Mouse (Mus musculus) stomach, embryonic 16.5 days (tissue): ENCODE data around the gene Atxn7l1. TPM values are rescaled to one million over a fixed set of nuclear protein-coding genes. Genes with fewer than 3 reads are reported as not detected.
A peak's percentile ranks its signal among the peaks of the same experiment; 100 is the strongest.

Experiments used
- ATAC-seq: fragments of 200-750 bp; cut with Nextera tagmentation; 2 replicates; pipeline ENCODE4 v1.8.0; 2017; ENCODE audit warnings: moderate number of reproducible peaks, moderate TSS enrichment; ENCODE audit not compliant: insufficient read depth, low FRiP score
- H3K27ac ChIP-seq: fragments of 300-500 bp; sonication (generic); 2 replicates; pipeline ENCODE4 v1.5.1; 2014; ENCODE audit warnings: low read length
- H3K27me3 ChIP-seq: fragments of 300-500 bp; sonication (generic); 2 replicates; pipeline ENCODE4 v1.6.1; 2014; ENCODE audit warnings: low read length, control low read depth, mixed read lengths; ENCODE audit not compliant: control insufficient read depth, insufficient read depth
- H3K36me3 ChIP-seq: fragments of 300-500 bp; sonication (generic); 2 replicates; pipeline ENCODE4 v1.6.1; 2014; ENCODE audit warnings: low read length; ENCODE audit not compliant: control insufficient read depth, insufficient read depth
- H3K4me1 ChIP-seq: fragments of 300-500 bp; sonication (generic); 2 replicates; pipeline ENCODE4 v1.6.1; 2014; ENCODE audit warnings: low read length, control low read depth, mixed read lengths; ENCODE audit not compliant: control insufficient read depth, insufficient read depth
- H3K4me2 ChIP-seq: fragments of 300-500 bp; sonication (generic); 2 replicates; pipeline ENCODE4 v1.6.1; 2014; ENCODE audit warnings: low read depth, low read length, mixed read lengths
- H3K4me3 ChIP-seq: fragments of 300-500 bp; sonication (generic); replicated peaks from 2 replicates; pipeline ENCODE4 v1.5.1; 2014; ENCODE audit warnings: mild to moderate bottlenecking, low read length
- H3K9ac ChIP-seq: fragments of 300-500 bp; sonication (generic); 2 replicates; pipeline ENCODE4 v1.6.1; 2014; ENCODE audit warnings: low read length
- H3K9me3 ChIP-seq: fragments of 300-500 bp; sonication (generic); replicated peaks from 2 replicates; pipeline ENCODE4 v1.6.1; 2016; ENCODE audit warnings: low read length, control low read depth; ENCODE audit not compliant: control insufficient read depth
- WGBS: fragments of 180-500 bp; shearing (Covaris S2); extraction: QIAGEN DNeasy Blood & Tissue Kit; methylation state at CpG from one replicate; pipeline ENCODE4 v1.1.7; 2014; 5-methylcytosine and 5-hydroxymethylcytosine counted together
- polyA plus RNA-seq: library from polyadenylated mRNA; unstranded; fragments of >200 nt; fragmentation: Nextera tagmentation; extraction: Ambion mirVana; gene quantifications from 2 replicates; pipeline ENCODE4 v1.2.1, GENCODE M21; 2015

Atxn7l1 gene
- polyA plus RNA-seq, 1 experiment from 2014 or later: 13.3 TPM

GRCm38 (mm10) chr12:33125594-33126227 is 21.8 kb upstream of the Atxn7l1 start:
- H3K27ac ChIP-seq: no peak overlapping the region
- H3K27me3 ChIP-seq: no peaks in the 10 kb centered on the region
- H3K4me2 ChIP-seq: no peak overlapping the region
- no peaks in the 10 kb centered on the region; the same call in 1 of the 2 replicates for H3K9me3 ChIP-seq
- peaks cover 3% of the 10 kb centered on the region; the same call in 1 of the 2 replicates for H3K4me1 ChIP-seq
- no peak overlapping the region for H3K9ac ChIP-seq
- H3K4me3 ChIP-seq: no peak overlapping the region
- H3K36me3 ChIP-seq: no peaks in the 10 kb centered on the region
- WGBS: 63% methylated on average over 9 of the region's 9 CpGs
- no peak for ATAC-seq

DNA sequence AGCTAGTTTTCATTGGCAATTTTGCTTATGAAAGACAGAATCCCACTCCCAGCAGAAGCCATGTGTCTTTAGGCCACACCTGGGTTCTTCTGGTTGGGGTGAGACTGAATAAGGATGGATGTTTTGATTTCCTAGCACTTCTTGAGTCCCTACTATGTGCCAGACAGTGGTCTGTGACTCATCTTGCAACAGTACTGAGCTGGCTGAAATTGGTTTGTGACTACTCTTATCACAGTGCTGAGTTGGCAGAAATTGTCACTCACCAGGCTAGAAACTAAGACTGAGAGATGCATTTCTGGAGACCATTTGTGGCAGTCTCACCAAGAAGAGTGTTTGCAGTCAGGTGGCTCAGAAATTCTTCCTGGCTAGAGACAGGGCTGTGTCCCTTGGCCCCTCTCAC is 21.2 kb upstream of the Atxn7l1 start:
- Histone ChIP-seq H3K4me2 (no peak overlapping the region), H3K27ac (no peak overlapping the region), H3K36me3 (no peaks in the 10 kb centered on the region), H3K9ac (no peak overlapping the region), H3K27me3 (no peaks in the 10 kb centered on the region), H3K4me1 (peaks cover 3% of the 10 kb centered on the region; the same call in 1 of the 2 replicates), H3K9me3 (no peaks in the 10 kb centered on the region; the same call in 1 of the 2 replicates), H3K4me3 (no peak overlapping the region)
- ATAC-seq: no peak

GRCm38 (mm10) chr12:33128121-33128520 is 19.4 kb upstream of the Atxn7l1 start:
- H3K9me3 ChIP-seq: no peaks in the 10 kb centered on the region
- ATAC-seq: no peak
- H3K4me3 ChIP-seq: no peak overlapping the region
- no peak overlapping the region for H3K27ac ChIP-seq
- H3K27me3 ChIP-seq: no peaks in the 10 kb centered on the region
- H3K36me3 ChIP-seq: no peaks in the 10 kb centered on the region
- no peak overlapping the region for H3K4me2 ChIP-seq
- peaks cover 3% of the 10 kb centered on the region; the same call in 1 of the 2 replicates for H3K4me1 ChIP-seq
- 81% methylated on average over 2 of the region's 2 CpGs for WGBS
- no peak overlapping the region for H3K9ac ChIP-seq

DNA sequence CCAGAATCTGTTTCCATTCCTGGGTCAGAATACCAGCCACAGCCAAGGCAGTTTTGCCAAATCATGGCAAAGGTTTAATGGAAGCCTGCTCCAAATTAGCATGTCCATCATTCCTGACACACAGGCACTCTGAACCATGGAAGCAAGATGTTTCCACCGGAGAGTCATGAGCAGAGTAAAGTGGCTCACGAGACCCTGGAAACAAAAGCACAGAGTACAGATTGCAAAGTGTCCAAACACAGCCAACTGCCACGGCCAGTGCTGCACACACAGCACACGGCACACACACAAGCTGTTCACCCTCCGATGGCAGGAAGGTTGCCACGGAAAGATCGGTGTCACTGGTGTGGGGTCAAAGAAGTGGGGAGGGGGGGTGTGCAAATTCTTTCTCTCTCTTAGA is 18.8 kb upstream of the Atxn7l1 start:
- H3K9ac ChIP-seq: no peak overlapping the region
- WGBS: 53% methylated on average over 7 of the region's 7 CpGs
- no peak overlapping the region for H3K4me3 ChIP-seq
- ATAC-seq: no peak
- peaks cover 3% of the 10 kb centered on the region; the same call in 1 of the 2 replicates for H3K4me1 ChIP-seq
- no peaks in the 10 kb centered on the region for H3K27me3 ChIP-seq
- H3K9me3 ChIP-seq: no peaks in the 10 kb centered on the region
- no peaks in the 10 kb centered on the region for H3K36me3 ChIP-seq
- no peak overlapping the region for H3K4me2 ChIP-seq
- no peak overlapping the region for H3K27ac ChIP-seq

DNA sequence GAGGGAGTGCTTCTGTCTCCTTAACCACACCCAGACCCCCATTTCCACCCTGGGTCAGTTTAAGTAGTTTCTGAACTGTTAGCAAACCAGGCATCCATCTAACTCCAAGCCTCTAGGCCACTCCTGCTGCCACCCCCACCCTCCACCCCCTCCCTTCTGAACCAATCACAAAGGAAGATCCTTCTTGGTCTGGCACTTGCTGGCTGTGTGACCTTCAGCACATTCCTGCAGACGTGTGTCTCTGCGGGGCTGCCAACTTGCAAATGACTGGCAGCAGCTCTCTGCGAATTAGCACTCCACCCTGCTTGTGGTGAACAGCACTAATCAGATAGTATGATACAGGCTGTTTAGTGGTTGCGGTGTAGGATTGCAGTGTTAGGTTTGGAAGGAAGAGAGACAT is 18.1 kb upstream of the Atxn7l1 start:
- Histone ChIP-seq H3K4me3 (no peak overlapping the region), H3K9me3 (no peaks in the 10 kb centered on the region), H3K27ac (no peak overlapping the region), H3K4me2 (no peak overlapping the region), H3K9ac (no peak overlapping the region), H3K36me3 (no peaks in the 10 kb centered on the region), H3K27me3 (no peaks in the 10 kb centered on the region), H3K4me1 (peaks cover 3% of the 10 kb centered on the region; the same call in 1 of the 2 replicates)
- ATAC-seq: no peak; the same call in 1 of the 2 replicates
- WGBS: 19% methylated on average over 4 of the region's 4 CpGs

DNA sequence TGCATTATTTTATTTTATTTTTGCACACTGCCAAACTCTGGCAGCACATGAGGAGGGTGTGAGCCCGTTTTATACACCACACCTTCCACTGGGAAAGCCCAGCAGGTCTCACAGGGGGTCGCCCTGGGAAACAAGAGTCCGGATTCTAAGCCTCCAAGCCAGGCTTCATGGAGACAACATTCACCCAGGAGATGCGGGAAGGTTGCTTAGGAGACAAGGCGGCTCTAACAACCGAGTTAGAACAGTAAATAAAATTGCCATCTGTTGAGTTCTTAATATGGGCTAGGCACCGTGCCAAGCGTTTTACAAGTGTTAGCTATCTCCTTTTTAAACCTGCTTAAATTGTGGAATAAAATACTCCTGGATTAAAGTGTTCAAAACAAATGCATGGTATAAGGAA is 17.1 kb upstream of the Atxn7l1 start:
- H3K4me2 ChIP-seq: no peak overlapping the region
- H3K27ac ChIP-seq: no peak overlapping the region
- H3K9me3 ChIP-seq: no peaks in the 10 kb centered on the region
- H3K9ac ChIP-seq: no peak overlapping the region
- ATAC-seq: no peak
- H3K4me1 ChIP-seq: peaks cover 3% of the 10 kb centered on the region; the same call in 1 of the 2 replicates
- H3K4me3 ChIP-seq: no peak overlapping the region
- WGBS: 52% methylated on average over 8 of the region's 8 CpGs
- H3K36me3 ChIP-seq: no peaks in the 10 kb centered on the region
- H3K27me3 ChIP-seq: no peaks in the 10 kb centered on the region

- peaks cover 3% of the 10 kb centered on the region; the same call in 1 of the 2 replicates for H3K4me1 ChIP-seq
- H3K27ac ChIP-seq: peak overlapping the region; percentile 38; the same call in 1 of the 2 replicates
- no peaks in the 10 kb centered on the region for H3K36me3 ChIP-seq
- H3K9ac ChIP-seq: no peak overlapping the region
- no peak overlapping the region for H3K4me2 ChIP-seq
- ATAC-seq: no peak
- H3K27me3 ChIP-seq: no peaks in the 10 kb centered on the region
- H3K9me3 ChIP-seq: no peaks in the 10 kb centered on the region
- WGBS: 52% methylated on average over 7 of the region's 7 CpGs
- no peak overlapping the region for H3K4me3 ChIP-seq
Measured at GRCm38 (mm10) chr12:33131796-33132195, 15.7 kb upstream of the Atxn7l1 start.

GRCm38 (mm10) chr12:33137857-33138256 is 9.6 kb upstream of the Atxn7l1 start:
- WGBS: 86% methylated on average over 1 of the region's 1 CpGs
- Histone ChIP-seq H3K36me3 (no peaks in the 10 kb centered on the region), H3K9me3 (no peaks in the 10 kb centered on the region), H3K27ac (no peak overlapping the region), H3K9ac (no peak overlapping the region), H3K27me3 (no peaks in the 10 kb centered on the region), H3K4me2 (no peak overlapping the region), H3K4me1 (no peaks in the 10 kb centered on the region), H3K4me3 (no peak overlapping the region)
- ATAC-seq: no peak

GRCm38 (mm10) chr12:33139083-33139482 is 8.4 kb upstream of the Atxn7l1 start:
- 71% methylated on average over 3 of the region's 3 CpGs for WGBS
- no peak overlapping the region for H3K4me3 ChIP-seq
- no peaks in the 10 kb centered on the region for H3K36me3 ChIP-seq
- H3K4me1 ChIP-seq: no peaks in the 10 kb centered on the region
- H3K27ac ChIP-seq: no peak overlapping the region
- H3K9me3 ChIP-seq: no peaks in the 10 kb centered on the region
- H3K27me3 ChIP-seq: no peaks in the 10 kb centered on the region
- H3K9ac ChIP-seq: no peak overlapping the region
- ATAC-seq: no peak
- no peak overlapping the region for H3K4me2 ChIP-seq
